Mouse (Mus musculus): ENCODE measurements around the gene Cers6.

DNA sequence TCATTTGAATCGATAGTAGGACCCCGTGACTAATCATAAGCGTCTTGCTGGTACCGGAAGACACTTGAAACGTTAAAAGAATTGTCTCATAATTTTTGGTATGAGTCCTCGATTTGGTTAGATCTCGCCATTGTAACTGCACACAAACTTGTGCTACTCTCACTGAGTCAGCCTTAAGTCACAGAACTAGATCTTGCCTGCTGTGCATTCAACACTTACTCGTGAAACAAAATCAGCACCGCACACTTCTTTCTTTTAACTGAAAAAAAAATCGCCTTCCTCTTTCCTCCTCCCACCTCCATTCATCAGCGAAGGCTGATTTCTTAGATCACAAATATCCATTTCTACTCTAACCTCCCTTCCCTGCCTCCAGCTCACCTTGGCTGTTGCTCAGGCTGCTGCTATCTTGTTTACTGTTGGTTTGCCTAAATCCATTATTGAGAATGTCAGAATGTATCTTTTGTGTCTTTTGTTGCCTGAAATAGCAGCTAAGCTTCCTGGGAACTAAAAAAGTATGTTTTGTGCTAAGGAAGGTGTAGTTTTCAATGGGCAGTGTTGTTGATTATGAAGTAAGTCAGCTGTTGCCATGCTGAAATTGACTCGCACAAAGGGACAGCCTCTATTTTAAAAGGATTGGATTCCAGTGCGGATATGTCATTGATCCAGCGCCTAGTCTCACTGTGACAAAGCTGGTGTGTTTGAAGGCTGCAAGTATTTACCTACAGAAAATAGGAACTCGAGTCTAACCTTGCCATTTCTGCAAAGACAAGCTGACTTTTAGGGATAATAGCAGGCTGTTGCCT lies 1.4 kb downstream of the Cers6 start:
- TF ChIP-seq CTCF (IDR thresholded peaks at IDR 0.05; ENCODE audit: low read depth, low read length) (no peak), POLR2A (IDR thresholded peaks at IDR 0.05; ENCODE audit: extremely low read depth, insufficient read depth, low read length) (no peak)

All from liver, adult 2 months (tissue).